Mouse (Mus musculus): ENCODE measurements around the gene Fam71e1.

Fam71e1 gene

GRCm38 (mm10) chr7:44495992-44496770 lies at the start of gene Fam71e1, which contains the start of gene Emc10:
Fam71e1 (plus strand) TSS chr7:44496581.
Emc10 (minus strand) TSS chr7:44496529.
- peak; percentile 99 for DNase-seq

GRCm38 (mm10) chr7:44453256-44453655 lies 43.1 kb upstream of the Fam71e1 start:
- DNase-seq = no peak

DNA sequence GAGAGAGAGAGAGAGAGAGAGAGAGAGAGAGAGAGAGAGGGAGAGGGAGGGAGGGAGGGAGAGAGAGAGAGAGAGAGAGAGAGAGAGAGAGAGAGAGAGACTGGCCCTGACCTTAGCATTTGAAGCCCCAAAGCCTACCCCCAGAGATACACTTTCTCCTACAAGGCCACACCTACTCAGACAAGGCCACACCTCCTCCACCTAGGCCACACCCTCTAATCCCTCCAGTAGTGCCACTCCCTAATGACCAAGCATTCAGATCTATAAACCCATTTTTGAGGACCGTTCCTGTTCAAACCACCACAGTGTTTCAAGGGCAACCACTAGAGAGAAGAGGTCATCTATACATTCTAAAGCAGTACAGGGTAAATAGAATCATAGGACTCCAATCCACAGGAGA lies 40.1 kb upstream of the Fam71e1 start:
- peak; percentile 1 for DNase-seq

GRCm38 (mm10) chr7:44460067-44460466 lies 36.3 kb upstream of the Fam71e1 start:
- DNase-seq = peak; percentile 2

DNA sequence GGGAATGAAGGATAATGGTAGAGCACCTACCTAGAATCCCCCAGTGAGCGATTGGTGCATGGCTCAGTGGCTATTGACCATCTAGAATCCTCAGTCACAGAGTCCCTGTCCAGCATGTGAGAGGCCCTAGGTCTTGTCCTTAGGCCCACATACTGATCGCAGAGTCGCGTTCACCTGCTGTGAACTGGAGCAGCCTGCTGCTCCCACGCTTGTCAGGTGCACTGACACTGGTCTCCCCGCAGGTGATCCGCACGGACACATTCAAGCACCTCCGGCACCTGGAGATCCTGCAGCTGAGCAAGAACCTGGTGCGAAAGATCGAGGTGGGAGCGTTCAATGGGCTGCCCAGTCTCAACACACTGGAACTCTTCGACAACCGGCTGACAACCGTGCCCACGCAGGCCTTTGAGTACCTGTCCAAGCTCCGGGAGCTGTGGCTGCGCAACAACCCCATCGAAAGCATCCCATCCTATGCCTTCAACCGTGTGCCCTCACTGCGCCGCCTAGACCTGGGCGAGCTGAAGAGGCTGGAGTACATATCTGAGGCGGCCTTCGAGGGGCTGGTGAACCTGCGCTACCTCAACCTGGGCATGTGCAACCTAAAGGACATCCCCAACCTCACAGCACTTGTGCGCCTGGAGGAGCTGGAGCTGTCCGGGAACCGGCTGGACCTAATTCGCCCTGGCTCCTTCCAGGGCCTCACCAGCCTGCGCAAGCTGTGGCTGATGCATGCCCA lies 35.4 kb upstream of the Fam71e1 start:
- peak; percentile 3 for DNase-seq

DNA sequence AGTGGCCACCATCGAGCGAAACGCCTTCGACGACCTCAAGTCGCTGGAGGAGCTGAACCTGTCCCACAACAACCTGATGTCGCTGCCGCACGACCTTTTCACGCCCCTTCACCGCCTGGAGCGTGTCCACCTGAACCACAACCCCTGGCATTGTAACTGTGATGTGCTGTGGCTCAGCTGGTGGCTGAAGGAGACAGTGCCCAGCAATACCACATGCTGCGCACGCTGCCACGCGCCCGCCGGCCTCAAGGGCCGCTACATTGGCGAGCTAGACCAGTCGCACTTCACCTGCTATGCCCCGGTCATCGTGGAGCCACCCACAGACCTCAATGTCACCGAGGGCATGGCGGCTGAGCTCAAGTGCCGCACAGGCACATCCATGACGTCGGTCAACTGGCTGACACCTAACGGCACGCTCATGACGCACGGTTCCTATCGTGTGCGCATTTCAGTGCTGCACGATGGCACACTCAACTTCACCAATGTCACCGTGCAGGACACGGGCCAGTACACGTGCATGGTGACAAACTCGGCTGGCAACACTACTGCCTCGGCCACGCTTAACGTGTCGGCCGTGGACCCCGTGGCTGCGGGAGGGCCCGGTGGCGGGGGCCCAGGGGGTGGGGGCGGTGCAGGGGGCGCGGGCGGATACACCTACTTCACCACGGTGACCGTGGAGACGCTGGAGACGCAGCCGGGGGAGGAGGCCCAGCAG lies 34.7 kb upstream of the Fam71e1 start:
- peak; percentile 27 for DNase-seq

DNA sequence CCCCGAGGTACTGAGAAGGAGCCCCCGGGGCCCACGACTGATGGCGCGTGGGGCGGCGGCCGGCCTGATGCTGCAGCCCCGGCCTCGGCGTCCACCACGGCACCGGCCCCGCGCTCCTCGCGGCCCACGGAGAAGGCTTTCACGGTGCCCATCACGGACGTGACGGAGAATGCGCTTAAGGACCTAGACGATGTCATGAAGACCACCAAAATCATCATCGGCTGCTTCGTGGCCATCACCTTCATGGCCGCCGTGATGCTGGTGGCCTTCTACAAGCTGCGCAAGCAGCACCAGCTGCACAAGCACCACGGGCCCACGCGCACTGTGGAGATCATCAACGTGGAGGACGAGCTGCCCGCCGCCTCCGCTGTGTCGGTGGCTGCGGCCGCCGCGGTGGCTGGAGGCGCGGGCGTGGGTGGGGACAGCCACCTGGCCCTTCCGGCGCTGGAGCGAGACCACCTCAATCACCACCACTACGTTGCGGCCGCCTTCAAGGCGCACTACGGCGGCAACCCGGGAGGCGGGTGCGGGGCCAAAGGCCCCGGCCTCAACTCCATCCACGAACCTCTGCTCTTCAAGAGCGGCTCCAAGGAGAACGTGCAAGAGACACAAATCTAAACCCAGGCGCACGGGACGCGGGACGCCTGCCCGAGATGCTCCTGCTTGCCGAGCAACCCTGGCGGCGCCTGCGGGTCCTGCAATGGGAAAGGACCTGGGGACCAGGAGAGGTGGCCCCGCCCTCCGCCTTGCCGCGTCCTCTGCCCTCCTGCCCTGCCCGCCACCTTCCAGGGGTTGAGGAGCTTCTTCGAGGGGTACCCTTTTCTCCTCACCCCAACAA lies 33.9 kb upstream of the Fam71e1 start:
- DNase-seq = peak; percentile 32

GRCm38 (mm10) chr7:44463056-44463425 lies 33.3 kb upstream of the Fam71e1 start:
- DNase-seq = peak; percentile 2

GRCm38 (mm10) chr7:44463556-44464225 lies 32.7 kb upstream of the Fam71e1 start:
- DNase-seq = peak; percentile 23

- peak; percentile 93 for DNase-seq
These were observed 31.9 kb upstream of the Fam71e1 start for GRCm38 (mm10) chr7:44464511-44464910.

DNA sequence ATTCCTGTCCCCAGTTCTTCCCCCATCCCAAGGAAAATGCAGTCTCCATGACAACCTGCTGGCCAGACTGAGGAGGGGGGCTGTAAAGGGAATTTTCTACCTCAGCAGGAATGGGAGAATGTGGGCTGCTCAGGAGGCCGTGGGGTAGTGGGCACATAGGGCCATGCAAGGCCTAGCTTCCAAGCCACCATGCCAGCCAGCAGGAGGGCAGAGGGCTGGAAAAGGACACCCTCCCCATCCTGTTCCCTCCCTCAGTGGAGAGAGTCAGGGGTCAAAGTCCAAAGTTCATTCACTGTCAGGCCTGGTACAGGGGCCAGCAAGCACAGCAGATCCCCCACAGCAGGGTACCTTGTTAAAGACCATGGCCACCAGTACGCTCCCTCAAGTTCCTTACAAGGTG lies 31.3 kb upstream of the Fam71e1 start, which contains the start of gene Aspdh:
Gene Aspdh, plus strand, starts transcription at position 281 of the 400 bp plus-strand sequence.
- DNase-seq = peak; percentile 29

- peak; percentile 32 for DNase-seq
These were observed 30.1 kb upstream of the Fam71e1 start for GRCm38 (mm10) chr7:44466006-44466887.

DNA sequence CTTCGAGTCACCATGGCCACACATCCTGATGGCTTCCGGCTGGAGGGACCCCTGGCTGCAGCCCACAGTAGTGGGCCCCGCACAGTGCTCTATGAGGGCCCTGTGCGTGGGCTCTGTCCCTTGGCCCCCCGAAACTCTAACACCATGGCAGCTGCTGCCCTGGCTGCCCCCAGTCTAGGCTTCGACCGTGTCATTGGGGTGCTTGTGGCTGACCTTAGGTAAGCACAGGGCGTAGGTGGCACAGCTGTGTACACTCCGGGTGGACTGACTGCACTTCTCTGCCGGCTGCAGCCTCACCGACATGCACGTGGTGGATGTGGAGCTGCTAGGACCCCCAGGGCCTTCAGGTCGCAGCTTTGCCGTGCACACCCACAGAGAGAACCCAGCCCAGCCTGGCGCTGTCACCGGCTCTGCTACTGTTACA lies 29.5 kb upstream of the Fam71e1 start:
- peak; percentile 46 for DNase-seq

GRCm38 (mm10) chr7:44467811-44468411 lies 28.5 kb upstream of the Fam71e1 start, which contains the start of gene Josd2:
Josd2 (plus strand) TSS chr7:44467980.
- DNase-seq = peak; percentile 99

DNA sequence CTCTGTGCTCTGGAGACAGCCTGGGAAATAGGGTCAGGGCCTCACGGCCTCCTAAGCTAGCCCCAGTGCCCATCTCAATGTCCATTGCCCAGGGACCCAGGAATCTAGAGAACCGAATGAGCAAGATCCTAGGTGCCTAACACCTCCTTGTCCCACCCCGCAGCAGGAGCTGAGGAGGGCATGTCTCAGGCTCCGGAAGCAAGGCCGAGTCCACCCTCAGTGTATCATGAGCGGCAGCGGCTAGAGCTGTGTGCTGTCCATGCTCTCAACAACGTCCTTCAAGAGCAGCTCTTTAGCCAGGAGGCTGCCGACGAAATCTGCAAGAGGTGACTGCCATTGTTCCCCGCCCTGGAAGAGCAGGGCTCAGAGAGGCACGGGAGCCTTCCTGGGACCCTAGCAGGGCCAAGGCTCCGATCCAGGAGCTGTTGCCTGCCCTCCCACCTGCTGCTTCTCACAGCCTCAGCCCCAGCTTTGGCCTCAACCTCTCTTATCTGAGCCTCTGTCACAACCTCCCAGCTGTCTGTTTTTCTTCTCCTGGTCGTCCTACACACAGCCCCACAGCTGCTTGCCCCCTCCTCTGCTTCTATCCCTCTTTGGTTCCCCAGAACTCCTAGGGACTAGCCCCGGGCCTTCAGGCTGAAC lies 27.6 kb upstream of the Fam71e1 start:
- DNase-seq = peak; percentile 18

GRCm38 (mm10) chr7:44469677-44470675 lies 26.4 kb upstream of the Fam71e1 start:
- DNase-seq = peak; percentile 10

DNA sequence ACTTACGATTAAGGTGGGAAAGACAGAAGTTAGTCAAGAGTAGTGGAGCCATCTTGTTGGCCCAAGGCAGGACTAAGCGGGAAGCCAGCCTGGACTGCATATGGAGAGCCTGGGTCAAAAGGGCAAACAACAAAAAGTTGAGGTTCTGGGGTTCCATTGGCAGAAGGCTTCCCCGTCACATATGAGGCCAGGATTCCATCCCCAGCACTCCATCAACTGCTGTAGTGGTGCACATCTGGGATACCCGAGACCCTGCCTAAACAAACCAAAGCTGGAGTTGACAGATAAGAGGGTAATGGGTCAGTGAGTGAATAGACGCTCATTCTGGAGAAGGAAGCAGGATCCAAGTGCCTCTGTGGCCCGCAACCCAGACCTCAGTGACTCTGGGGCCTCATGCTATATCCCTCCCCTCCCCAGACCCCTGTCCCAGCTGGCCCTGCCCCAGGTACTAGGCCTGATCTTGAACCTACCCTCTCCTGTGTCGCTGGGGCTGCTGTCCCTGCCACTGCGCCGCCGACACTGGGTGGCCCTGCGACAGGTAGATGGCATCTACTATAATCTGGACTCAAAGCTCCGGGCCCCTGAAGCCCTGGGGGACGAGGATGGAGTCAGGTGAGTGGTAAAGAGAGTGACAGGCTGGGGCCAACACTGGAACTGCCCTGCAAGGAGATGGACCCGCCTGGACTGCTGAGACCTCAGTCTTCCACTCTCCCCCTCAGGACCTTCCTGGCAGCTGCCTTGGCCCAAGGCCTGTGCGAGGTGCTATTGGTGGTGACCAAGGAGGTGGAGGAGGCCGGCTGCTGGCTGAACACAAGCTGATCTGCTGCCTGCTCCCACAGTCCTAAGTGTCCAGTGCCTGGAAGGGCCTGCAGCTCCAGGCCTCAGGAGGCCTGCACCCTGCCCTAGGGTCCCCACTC lies 25.4 kb upstream of the Fam71e1 start:
- peak; percentile 15 for DNase-seq

All from layer of hippocampus, adult 9-11 months (tissue).